Mouse (Mus musculus) kidney, adult 18-20 months (tissue): ENCODE measurements around the gene Rbsn.

ENCODE experiments used
- DNase-seq: peaks from one replicate; pipeline ENCODE4 v3.0.0; 2021

Gene Rbsn

DNA sequence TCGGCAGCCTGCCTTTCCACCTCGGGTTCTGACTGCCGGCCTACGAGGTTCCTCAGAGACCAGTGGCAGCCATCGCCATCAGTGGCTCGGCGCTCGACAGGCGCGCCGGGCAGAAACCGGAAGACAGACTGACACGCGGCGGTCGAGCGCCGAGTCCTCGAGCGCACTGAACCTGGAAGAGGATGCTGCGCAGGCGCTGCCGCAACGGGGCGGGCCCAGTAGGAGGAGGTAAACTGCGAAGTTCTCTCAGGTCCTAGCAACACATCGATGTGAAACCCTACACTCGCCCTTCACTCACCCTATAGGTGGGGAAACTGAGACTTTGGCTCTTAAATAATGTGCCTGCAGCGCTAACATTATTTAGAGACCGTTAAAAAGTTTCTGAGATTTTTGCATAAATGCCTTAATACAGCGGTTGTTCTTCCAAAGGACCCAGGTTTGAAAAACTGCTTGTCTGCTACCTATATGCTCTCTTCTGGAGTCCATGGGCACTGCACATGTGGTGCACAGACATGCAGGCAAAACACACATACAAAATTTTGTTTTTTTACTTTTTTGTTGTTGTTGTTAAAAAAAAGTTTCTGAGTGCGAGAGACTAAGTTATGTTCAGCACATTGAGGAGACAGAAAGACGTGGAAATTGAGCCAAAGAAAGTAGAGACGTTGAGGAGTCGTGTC is at the start of gene Rbsn:
Gene Rbsn (minus strand): TSS at position 153 of the 677 bp plus-strand sequence.
- DNase-seq = peak; percentile 91

DNA sequence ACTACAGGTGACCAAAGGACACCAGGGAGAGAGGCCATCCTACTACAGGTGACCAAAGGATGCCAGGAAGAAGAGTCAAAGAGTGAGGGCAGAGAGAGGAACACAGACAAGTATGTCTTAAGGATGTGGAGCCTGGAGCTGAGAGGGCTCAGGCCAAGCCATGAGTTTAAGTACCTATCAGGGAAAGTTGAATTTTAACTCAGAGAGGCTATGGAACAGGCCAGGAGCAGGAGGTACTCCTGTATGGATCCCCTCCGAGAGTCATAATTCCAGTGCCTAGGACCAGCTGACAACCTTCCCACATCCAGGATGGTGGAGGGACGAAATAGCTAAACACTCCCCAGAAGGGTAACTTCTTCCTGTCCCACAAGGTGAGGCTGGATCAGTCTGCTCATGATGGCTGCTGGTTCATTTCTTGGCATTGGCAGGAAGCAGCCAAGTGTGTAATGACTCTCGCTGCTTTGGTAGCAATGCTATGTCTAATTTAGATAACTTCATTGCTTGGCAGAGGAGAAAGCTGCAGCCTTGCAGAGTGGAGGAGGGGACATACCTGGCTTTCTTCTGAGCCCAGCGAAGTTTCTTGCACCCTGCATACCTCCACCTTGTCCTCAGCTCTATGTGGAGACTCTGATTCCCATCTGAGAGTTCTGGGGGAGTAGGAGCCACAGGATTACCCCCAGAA is 46.6 kb upstream of the Rbsn start:
- DNase-seq = peak; percentile 51

DNA sequence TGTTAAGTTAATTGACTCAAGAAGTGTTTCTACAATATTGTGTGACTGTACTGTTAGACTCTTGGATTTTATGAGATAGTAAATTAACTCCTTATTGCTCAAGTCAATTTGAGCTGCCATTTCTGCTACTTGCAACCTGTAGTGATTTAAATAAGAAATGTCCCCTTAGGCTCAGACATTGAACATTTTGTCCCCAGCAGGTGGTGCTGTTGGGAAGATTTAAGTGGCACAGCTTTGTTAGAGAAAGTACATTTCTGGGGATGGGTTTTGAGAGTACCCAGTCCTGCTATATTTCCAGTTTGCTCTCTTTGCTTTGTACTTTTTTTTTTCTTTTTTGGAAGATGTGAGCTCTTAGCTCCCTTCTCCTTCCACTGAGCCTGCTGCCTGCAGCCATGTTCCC is 40.6 kb upstream of the Rbsn start:
- no peak for DNase-seq

DNA sequence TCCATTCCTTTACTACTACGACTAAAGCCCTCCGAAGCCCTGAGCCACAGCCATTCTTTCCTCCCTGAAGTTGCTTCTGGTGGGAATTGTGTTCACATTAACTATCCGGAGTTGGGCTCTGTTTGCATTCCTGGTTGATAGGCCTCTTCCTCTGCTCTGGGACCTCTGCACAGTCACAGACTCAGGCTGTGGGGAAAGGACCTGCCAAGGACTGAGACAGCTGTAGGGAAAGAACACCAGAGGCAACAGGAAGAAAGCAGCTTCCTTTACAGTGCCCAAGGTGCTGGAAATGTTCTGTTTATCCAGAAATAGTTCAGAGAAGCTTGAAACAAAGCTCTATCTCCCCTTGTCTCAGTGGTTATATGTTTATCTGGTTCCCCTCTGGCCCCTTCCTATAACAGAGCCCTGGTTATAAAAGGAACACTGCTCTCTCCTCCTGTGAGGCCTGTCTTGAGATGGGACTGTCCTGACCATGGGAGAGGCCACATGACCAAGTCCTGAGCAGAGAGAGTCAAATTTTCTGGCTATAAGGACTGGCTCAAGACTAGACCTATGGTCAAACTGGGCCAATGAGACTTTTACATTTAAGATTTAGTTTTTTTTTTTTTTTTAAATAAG is 38.6 kb upstream of the Rbsn start:
- no peak for DNase-seq

DNA sequence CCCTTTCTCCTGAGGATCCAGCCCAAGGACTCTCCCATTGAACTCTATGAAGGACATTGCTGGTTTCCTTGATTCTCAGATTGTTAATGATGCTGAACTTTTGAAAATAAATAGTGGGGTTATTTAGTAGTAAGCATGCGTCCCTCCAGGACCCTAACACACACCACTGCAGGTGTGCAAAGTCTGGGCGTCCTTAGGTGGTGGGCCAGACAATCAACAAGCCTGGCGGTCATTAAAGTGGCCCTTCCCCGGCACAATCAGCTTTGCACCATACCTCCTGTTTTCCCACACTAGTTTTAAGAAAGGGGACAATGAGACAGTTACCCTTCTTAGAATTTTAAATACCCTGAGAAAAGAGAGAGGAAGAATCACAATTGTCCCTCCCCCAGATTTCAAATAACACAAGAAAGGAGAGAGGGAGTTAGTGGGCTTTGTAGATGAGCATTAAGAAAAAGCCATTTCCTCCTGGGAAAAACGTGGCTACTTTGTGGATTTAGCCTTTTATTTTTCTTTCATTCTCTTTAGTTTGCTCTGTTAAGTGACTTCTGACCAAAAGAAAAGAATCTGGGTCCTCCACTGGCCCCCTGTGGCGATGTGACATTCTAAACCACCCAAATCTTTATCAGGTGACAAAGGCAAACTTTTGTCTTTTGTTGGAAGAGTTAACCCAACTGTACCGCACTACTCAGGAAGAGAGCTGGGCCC is 32.6 kb upstream of the Rbsn start:
- DNase-seq = no peak

DNA sequence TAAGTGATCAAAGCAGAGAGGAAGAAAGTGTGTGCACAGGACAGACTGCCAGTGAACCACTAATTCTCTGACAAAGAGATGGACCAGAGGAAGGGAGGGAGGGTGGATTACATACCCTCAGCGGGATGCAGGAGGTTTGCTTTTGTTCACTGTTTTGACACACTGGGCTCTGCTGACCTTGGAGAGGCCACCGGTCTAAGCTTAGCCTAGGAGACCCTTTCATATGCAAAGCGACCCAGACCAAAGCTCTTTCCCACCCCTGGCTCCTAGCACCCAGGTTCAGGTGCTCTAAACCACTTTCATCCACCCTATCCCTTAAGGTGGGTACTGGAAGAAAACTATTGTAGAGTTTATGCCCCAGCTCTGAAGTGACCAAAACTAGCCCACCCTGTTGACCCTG is 31.6 kb upstream of the Rbsn start:
- DNase-seq = no peak

DNA sequence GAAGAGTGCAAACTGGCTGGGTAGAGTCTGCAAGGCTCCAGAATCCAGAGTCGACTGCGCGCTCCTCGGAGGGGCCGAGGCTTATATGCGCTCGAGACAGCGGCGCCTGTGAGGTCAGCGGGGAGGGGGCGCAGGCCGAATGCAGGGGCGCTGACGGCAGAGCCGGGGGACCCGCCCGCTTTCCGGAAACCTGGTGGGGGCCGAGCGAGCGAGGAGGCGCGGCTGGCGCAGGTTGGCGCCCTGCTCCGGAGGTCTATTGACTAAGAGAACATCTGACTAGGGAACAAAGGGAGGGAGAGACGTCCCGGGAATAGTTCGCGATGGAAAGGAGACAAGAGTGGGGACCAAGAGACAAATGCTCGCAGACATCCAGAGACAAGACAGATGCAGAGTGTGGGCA is 29.9 kb upstream of the Rbsn start, which contains the start of gene Trh:
Gene Trh (minus strand): TSS at position 60 of the 400 bp plus-strand sequence.
- no peak for DNase-seq

DNA sequence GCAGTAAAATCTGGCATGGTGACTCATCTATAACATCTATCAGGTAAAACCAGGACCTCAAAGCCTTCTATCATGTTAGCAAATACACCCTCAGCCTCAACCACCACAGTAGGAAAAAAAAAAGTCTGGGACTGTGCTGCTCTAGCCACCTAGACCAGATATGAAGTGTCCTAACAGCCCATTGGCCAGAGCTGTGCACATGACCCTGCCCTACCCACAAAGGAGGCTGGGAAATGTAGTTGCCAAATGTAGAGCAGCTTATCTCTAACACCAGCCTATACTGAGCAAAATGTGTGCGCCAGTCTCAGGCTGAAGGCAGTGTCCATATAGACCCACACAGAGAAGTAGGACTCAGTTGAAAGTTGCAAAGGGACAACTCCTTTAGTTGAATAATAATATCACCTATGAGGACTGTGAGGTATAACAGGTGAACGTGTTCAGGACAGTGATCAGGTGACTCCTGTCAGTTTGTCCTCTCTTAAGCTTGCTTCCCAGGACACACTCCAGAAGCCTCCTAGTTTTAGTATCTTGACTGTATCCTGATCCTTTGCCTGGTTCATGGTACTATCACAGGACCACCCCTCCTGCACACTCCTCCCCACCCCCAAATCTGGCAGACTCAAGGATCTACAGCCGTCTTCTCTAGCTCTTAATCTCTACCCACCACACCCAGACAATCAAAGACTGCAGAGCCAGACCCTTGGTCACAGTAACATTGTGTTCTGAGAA is 26.6 kb upstream of the Rbsn start:
- DNase-seq = peak; percentile 46

DNA sequence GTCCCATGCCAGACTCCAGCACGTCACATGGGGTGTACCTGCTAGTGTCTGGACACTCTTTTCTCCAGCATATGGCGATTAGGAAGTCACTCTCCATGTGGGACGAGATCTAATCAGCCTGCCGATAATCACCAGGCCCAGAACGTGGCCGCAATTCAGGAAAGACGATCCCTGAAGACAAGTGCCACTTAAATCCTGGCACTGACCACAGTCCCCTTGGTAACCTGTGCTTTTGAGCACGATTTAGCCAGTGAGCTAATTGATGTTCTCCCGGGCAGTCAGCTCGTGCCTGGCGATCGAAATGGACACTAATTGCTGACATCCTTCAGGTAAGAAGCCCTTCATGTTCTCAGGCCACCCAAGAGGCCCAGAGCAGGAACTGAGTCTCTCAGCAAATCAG is 20.3 kb upstream of the Rbsn start:
- no peak for DNase-seq

DNA sequence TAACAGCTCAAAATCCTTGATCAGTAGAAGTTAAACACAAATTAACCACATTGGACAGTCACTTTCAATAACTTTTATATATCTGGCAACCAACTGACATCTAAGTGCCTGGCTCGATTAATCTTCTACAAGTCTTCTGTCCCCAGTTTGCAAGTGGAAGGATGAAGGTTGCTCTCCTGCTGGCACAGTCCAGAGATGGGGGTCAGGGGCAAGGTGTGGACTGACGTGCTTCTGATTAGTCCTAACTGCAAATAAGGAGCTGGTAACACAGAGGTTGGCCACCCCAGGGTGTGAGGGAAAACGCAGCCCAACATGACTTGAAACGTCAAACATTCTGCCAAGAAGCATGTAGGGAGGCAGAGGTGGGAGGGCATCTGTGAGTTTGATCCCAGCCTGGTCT is 17.0 kb upstream of the Rbsn start:
- no peak for DNase-seq

DNA sequence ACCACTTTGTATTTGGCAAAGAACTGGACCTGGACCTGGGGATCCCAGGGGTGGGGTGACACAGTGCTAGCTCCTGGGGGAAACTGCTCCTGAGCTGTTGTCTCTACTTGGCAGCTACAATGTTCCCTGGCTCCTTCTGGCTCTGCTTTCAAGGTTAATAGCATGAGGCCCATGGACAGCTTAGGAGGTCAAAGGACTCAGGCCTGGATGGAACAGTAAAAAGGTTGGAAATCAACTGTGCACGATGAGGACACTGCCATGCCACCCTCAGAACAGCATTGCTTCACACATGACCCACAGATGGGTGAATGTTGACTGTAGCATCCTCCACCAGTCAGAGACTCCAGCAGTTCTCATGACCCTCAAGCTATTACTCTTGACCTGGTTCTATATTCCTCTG is 16.6 kb upstream of the Rbsn start:
- DNase-seq = no peak

DNA sequence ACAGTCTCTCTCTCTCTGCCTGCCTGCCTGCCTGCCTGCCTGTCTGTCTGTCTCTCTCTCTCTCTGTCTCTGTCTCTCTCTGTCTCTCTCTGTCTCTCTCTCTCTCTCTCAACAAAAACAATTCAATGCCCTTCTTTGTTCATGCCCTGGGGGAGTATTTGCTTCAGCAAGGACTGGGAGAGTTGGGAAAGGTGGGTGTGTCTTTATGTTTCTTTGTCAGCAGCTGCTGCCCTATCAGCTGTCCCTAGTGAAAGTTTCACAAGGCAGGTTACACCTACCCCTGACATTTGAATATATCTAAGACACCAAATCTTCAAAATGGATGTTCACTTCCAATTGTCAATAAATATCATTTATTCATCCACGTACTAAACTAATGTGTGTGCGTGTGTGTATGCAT is 14.9 kb upstream of the Rbsn start:
- DNase-seq = no peak

DNA sequence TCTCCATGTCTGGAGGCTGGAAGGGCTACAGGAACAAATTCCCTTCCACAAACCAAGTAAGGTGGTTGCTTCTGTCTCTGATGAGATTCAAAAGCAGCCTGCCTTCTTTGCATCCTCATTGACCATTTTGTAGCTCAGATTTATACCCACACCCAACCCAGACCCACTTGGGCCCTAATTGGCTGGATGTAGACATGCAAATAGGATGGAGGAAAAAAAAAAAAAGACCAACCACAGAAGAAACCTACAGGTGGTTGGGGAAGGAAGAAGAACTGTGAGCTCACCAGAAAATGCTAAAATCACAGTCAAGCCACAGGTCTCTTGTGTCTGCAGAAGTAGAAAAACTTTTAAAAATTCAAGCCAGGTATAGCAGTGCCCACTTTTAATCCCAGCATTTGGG is 14.4 kb upstream of the Rbsn start:
- DNase-seq = no peak

DNA sequence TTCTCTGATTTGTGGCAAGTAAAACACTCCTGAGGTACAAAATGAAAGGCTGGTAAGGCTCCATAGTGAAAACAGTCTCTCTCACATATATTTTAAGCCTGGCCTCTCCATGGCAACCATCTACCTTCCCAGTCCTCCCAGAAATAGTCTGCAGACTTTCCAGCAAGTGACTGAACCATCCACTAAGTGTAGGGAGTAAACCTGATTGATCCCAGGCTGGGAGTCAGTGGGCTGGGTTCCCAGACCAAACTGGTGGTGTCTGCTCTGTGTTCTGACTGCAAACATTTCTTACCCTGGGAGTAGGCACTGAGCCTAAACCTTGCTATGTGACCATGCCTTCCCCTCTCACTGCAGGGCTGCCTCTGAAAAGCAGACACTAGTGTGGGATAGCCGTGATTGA is 10.3 kb upstream of the Rbsn start:
- DNase-seq = no peak

DNA sequence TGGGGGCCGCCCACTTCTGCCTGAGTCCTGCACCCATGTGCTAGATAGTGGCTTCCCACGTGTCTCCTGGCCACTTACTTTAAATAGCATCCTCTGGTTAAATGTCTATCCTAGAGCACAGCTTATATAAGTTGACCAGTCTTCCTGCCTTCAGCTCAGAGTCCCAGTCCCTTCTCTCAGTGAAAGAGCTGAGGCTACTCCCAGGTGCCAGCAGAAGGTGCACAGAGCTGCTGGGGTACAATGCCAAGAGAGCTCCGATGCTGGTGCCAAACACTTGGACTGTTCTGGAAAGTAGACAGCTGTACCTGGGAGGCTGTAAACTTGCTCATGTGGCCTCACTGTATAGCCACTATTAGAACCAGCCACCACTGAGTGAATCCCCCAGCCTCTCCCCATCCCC is 7.3 kb upstream of the Rbsn start:
- DNase-seq = no peak

DNA sequence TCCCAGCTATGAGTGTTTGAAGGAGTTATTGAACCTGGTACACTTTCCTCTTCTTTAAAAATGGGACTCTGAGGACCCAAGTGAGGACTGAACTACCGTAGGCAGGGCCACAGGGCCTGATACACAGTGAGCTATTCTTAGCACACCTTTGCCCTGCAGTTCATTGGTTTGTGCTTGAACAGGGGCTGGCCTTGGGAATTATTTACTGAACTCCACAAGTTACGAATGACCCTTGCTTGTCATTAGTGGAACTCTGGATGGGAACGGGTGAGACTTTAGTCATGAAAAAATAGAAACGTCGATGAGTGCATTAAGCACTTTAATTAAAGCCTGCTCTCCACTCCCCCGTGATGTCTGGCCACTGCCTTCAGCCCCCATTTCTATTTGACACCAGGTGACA is 6.9 kb upstream of the Rbsn start:
- DNase-seq = peak; percentile 43

DNA sequence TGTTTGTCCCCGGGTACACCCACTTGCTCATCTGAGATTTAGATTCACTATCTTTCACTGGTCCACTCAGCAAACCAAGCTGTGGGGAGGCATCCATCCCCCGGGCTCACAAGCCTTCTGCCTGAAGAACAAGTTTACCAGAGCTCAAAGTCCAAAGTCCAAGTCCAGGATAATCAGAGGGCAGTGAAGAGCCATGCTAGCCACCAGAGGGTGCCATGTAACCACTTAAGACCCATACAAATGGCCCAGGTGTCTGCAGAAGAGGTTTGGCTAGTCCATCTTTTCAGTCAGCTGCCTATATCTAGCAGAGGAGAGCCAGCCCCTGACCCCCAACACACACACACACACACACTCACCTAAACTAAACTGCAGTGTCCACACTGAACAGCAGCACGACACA is 4.7 kb upstream of the Rbsn start:
- DNase-seq = peak; percentile 74

DNA sequence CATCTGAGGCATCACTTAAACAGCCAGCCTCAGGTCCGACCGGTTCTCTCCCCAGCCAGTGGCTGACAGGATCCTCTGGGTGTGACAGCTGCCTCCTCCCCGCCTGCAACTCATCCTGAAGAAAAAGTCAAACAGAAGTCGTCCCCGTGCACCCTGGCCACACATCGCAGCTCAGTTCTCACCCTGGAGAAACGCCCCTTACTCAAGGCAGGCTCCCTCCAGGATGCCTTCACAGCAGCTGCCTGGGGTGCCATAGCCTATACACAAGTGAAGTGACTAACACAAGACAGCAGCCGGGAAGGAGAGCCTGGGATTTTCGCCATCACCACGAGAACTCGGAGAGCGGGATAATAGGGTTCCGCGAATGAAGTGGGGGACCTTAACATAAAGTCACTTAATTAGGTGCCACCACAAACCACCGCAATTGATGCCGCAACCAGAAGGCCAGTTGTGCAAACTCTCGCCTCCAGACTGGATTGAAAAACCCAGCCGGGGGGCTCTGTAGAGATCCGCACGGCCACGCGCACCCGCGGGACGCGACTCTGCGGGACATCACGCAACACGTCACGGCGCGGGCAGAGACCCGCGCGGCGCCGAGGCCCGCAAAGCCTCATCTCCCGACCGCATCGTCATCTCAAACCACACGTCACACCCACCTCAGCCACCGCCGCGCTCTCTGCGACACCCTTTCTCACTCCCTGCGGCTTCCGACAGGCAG is 511 bp downstream of the Rbsn start:
- DNase-seq = no peak

DNA sequence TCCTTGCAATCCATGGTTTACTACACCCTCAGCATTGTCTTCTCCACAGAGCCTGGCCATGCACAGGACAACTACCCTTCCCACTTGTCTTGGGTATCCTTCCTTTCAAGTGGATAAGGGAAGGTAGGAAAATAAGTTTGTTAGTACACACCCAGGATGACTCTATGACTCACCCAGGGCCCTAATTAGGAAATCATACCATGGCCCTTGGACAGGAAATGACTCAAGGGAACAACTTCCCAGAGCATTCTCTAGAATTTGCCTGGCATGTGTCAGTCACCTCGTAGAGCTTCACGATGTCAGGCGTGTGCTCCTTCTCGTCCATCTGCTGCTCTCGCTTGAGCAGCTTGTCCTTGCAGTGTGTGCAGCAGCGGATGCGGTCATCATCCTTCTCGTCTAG is 15.3 kb downstream of the Rbsn start:
- no peak for DNase-seq

DNA sequence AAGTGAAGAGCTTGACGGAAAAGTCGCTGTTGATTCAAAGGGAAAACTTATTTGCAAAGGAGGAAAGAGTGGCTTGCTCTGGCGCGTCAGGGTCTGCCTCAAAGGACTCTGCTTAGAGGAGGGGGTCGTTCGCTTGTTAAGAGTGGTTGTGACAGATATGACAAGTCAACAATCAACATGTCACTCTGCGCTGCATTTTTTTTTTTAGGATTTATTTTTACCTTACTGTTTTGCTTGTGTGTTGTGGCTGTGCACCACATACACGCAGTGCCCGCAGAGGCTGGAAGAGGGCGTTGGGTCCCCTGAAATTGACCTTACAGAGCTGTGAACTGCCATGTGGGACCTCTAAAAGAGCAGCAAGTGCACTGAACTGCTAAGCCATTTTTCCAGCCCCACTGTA is 30.5 kb downstream of the Rbsn start:
- no peak for DNase-seq

DNA sequence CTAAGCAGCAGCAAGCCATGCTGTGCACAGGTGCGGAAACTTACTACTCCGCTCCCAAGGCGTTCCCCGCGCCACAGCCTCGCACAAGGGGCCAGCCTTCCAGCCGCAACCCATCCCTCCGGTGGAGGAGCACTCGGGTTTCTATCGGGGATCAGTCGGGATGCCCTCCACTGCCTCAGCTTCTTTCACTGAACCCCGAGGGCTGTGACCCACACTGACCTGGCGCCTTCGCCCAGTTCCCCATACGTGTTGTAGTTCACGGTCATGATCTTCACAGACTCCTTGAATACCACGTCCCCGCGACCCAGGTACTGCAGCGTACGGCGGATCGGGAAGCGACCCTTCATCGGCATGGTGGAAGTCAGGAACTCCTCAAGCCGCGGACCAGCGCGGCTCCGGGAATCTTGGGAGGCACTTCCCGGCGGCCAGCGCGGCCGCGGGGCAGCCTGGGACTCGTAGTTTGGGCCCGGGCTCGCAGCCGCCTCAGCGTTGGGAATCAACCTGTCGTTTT is 31.0 kb downstream of the Rbsn start, which contains the start of gene Mrps25:
Gene Mrps25 (minus strand): TSS at position 413 of the 511 bp plus-strand sequence.
- peak; percentile 81 for DNase-seq

DNA sequence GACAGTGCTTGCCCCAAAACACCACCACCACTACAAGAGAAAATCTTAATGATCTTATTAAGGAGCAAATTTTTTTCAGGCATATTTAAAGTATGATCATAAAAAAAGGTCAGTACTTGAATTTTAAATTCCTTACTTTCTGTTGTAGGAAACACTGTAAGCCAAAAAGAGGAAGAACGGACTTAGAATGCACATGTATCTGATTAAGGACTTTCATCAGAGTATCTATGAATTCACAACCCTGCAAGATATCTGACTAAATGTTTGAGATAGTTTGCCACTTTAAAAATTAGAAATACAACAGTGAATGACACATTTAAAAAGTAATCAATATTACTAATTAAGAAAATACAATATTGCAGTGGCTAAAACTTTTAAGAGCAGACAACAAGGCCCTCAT is 38.3 kb downstream of the Rbsn start:
- no peak for DNase-seq
